Mouse (Mus musculus): ENCODE data around the gene Ang. TPM values are rescaled to one million over a fixed set of nuclear protein-coding genes. Genes with fewer than 3 reads are reported as not detected.
A peak's percentile ranks its signal among the peaks of the same experiment; 100 is the strongest.

The Ang gene
- polyA plus RNA-seq, 1 experiment: 7.2 TPM

DNA sequence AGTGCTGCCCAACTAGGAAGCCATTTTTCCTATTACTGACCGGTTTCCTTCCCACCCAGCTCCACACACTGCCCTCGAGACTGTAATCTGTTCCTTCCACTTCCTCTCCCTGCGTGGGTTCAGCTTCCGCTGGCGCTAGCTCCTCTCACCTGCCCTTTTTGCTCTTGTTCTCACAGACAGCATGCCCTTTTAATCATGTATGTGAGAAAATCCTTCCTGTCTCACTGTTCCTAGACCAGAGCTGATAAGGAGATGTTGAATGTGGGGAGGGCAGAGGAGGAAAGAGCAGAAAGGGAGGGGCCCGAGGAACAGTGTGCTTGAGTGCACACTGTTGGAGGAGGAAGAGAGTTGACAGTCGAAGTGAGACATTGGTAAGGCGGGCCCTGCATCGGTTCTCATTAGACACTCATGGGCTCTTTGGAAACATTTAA is 33.5 kb upstream of the Ang start, which contains the start of gene Rnase12:
Gene Rnase12, minus strand, starts transcription at position 261 of the 431 bp plus-strand sequence.
- Histone ChIP-seq H3K4me3 (replicated peaks; ENCODE audit: control insufficient read depth, low read depth, low read length) (peak within 1 kb of the TSS; percentile 30), H3K27ac (ENCODE audit: control insufficient read depth, insufficient read depth, low read depth, low read length, poor library complexity) (peak within 1 kb of the TSS; percentile 7; the same call in 1 of the 2 replicates), H3K4me1 (ENCODE audit: control insufficient read depth, insufficient read depth, low read length) (peaks cover 1% of the 10 kb centered on the region; the same call in 1 of the 2 replicates)
- TF ChIP-seq POLR2A (IDR thresholded peaks at IDR 0.05; ENCODE audit: borderline replicate concordance, control insufficient read depth, low read depth, low read length) (no peak), CTCF (IDR thresholded peaks at IDR 0.05; ENCODE audit: control insufficient read depth, insufficient read depth, low read length) (no peak)
- WGBS: 3% methylated on average over 9 of the region's 9 CpGs

DNA sequence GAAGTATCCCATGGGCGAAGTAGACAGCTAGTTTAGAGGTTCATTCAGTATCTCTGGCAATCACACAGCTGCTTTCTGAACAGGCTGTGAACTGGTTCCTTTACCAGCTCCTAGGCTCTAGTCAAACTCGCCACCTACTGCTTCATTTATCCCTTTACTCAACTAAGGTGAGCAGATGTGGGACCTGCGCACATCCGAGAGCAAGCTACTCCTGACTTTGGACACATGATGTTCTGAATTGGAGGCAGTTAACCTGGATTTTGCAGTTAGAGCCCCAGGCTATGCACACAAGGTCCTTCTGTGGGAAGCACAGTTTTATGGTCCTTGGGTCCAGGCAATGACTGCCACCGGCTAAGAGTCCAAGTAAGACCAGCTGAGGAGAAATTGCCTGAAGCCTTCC is 30.2 kb upstream of the Ang start:
- 86% methylated on average over 5 of the region's 5 CpGs for WGBS
- TF ChIP-seq CTCF (IDR thresholded peaks at IDR 0.05; ENCODE audit: control insufficient read depth, insufficient read depth, low read length) (no peak), POLR2A (IDR thresholded peaks at IDR 0.05; ENCODE audit: borderline replicate concordance, control insufficient read depth, low read depth, low read length) (no peak)
- no peak overlapping the region for H3K4me3 ChIP-seq (replicated peaks; ENCODE audit: control insufficient read depth, low read depth, low read length)
- peaks cover 1% of the 10 kb centered on the region; the same call in 1 of the 2 replicates for H3K4me1 ChIP-seq (ENCODE audit: control insufficient read depth, insufficient read depth, low read length)
- no peak overlapping the region for H3K27ac ChIP-seq (ENCODE audit: control insufficient read depth, insufficient read depth, low read depth, low read length, poor library complexity)

DNA sequence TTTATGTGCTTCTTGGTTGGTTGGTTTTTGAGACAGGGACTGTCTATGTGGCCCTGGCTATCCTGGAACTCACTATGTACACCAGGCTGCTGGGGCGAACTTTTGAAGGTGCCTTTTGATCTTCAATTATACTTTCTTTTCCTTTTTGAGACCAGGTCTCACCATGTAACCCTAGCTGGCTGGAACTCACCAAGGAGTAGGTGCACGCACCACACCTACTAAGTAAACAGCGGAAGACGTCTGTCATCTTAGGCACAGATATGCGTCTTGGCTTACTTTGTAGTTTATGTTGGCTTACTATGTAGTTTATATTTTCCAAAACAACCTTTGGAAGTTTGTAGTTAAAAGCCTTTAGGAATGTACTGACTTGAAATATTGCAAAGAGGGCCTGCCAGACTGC is 22.0 kb upstream of the Ang start:
- Histone ChIP-seq H3K4me1 (ENCODE audit: control insufficient read depth, insufficient read depth, low read length) (no peaks in the 10 kb centered on the region; the same call in 1 of the 2 replicates), H3K4me3 (replicated peaks; ENCODE audit: control insufficient read depth, low read depth, low read length) (no peak overlapping the region), H3K27ac (ENCODE audit: control insufficient read depth, insufficient read depth, low read depth, low read length, poor library complexity) (no peak overlapping the region)
- WGBS: 85% methylated on average over 5 of the region's 5 CpGs
- TF ChIP-seq POLR2A (IDR thresholded peaks at IDR 0.05; ENCODE audit: borderline replicate concordance, control insufficient read depth, low read depth, low read length) (no peak), CTCF (IDR thresholded peaks at IDR 0.05; ENCODE audit: control insufficient read depth, insufficient read depth, low read length) (no peak)

DNA sequence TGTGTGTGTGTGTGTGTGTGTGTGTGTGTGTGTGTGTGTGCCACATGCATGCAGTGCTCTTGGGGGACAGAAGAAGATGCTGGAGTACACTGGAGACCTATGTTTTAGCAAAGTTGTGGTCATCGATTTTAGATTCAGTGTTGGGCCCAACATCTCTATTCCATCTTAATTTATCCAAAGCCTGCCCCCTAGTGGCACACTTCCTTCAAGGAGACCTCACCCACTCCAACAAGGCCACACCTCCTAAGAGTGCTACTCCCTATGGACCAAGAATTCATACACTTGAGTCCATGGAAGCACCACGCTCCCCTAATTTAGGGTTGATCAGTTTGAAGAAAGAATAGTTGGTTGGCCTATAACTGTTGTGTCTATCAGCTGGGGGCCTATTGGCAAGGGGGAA is 21.3 kb upstream of the Ang start:
- WGBS: 67% methylated on average over 2 of the region's 2 CpGs
- Histone ChIP-seq H3K27ac (ENCODE audit: control insufficient read depth, insufficient read depth, low read depth, low read length, poor library complexity) (no peak overlapping the region), H3K4me1 (ENCODE audit: control insufficient read depth, insufficient read depth, low read length) (no peaks in the 10 kb centered on the region; the same call in 1 of the 2 replicates), H3K4me3 (replicated peaks; ENCODE audit: control insufficient read depth, low read depth, low read length) (no peak overlapping the region)
- peak; percentile 44; the same call in 1 of the 2 replicates for TF ChIP-seq CTCF (IDR thresholded peaks at IDR 0.05; ENCODE audit: control insufficient read depth, insufficient read depth, low read length)
- no peak for TF ChIP-seq POLR2A (IDR thresholded peaks at IDR 0.05; ENCODE audit: borderline replicate concordance, control insufficient read depth, low read depth, low read length)

DNA sequence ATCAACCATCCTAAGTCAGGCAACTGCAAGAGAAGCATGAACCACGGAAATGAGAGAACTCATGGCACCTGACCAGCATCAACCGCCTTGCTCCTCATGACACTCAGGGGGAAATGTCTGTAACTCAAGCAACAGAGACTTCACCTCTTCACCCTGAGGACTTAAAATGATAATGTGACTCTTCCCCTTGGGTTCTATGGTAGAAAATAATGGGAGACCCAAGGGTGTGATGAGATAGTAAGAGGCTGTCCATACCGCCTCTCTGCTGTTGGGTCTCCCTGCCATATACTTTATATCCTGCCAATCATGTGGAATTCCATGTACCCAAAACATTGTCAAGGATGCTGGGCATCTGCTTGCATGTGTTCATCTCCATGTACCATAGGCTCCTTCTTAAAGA is 16.6 kb upstream of the Ang start, which contains the start of gene Olfr750:
Gene Olfr750, minus strand, starts transcription at position 101 of the 400 bp plus-strand sequence.
- H3K4me1 ChIP-seq (ENCODE audit: control insufficient read depth, insufficient read depth, low read length): no peaks in the 10 kb centered on the region; the same call in 1 of the 2 replicates
- 77% methylated on average over 3 of the region's 3 CpGs for WGBS
- TF ChIP-seq CTCF (IDR thresholded peaks at IDR 0.05; ENCODE audit: control insufficient read depth, insufficient read depth, low read length): no peak
- TF ChIP-seq POLR2A (IDR thresholded peaks at IDR 0.05; ENCODE audit: borderline replicate concordance, control insufficient read depth, low read depth, low read length): no peak
- H3K27ac ChIP-seq (ENCODE audit: control insufficient read depth, insufficient read depth, low read depth, low read length, poor library complexity): no peak within 1 kb of the TSS
- no peak within 1 kb of the TSS for H3K4me3 ChIP-seq (replicated peaks; ENCODE audit: control insufficient read depth, low read depth, low read length)

DNA sequence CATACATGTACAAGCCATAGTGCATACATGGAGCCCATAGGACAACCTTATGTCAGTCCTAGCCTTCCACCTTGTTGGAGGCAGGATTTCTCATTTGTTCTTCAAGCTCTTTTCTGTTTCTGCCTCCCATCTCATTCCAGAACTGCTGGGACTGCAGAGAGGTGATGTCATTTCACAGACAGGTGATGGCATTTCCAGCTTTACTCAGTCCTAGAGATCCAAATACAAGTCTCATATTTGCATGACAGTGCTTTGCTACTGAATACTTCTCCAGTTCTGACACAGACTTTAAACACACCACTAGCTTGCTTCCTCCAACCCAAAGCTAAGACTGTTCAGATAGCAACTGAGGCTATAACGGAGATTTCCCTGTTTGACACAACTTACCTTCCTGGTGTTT is 11.8 kb upstream of the Ang start:
- 73% methylated on average over 1 of the region's 1 CpGs for WGBS
- TF ChIP-seq POLR2A (IDR thresholded peaks at IDR 0.05; ENCODE audit: borderline replicate concordance, control insufficient read depth, low read depth, low read length) (no peak), CTCF (IDR thresholded peaks at IDR 0.05; ENCODE audit: control insufficient read depth, insufficient read depth, low read length) (no peak)
- H3K27ac ChIP-seq (ENCODE audit: control insufficient read depth, insufficient read depth, low read depth, low read length, poor library complexity): no peak overlapping the region
- H3K4me1 ChIP-seq (ENCODE audit: control insufficient read depth, insufficient read depth, low read length): no peaks in the 10 kb centered on the region; the same call in 1 of the 2 replicates
- H3K4me3 ChIP-seq (replicated peaks; ENCODE audit: control insufficient read depth, low read depth, low read length): no peak overlapping the region

DNA sequence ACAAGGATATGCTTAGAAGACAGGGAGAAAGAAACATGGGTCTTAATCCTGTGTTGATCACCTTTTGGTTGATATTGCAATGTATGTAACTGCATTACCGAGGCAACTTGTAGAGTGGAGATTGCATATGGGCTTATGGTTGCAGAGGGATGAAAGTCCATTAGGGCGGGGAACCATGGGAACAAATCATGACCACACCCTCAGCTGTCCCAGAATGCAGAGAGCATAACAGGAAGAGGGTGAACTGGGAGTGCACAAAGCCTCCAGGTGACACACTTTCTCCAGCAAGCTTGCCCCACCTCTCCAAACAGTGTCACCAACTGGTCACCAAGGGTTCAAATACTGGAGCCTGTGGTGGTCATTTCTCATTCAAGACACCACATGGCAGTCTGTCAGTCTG is 9.9 kb upstream of the Ang start:
- WGBS: 77% methylated on average over 2 of the region's 2 CpGs
- H3K4me1 ChIP-seq (ENCODE audit: control insufficient read depth, insufficient read depth, low read length): no peaks in the 10 kb centered on the region
- TF ChIP-seq CTCF (IDR thresholded peaks at IDR 0.05; ENCODE audit: control insufficient read depth, insufficient read depth, low read length) (no peak), POLR2A (IDR thresholded peaks at IDR 0.05; ENCODE audit: borderline replicate concordance, control insufficient read depth, low read depth, low read length) (no peak)
- no peak overlapping the region for H3K27ac ChIP-seq (ENCODE audit: control insufficient read depth, insufficient read depth, low read depth, low read length, poor library complexity)
- no peak overlapping the region for H3K4me3 ChIP-seq (replicated peaks; ENCODE audit: control insufficient read depth, low read depth, low read length)

DNA sequence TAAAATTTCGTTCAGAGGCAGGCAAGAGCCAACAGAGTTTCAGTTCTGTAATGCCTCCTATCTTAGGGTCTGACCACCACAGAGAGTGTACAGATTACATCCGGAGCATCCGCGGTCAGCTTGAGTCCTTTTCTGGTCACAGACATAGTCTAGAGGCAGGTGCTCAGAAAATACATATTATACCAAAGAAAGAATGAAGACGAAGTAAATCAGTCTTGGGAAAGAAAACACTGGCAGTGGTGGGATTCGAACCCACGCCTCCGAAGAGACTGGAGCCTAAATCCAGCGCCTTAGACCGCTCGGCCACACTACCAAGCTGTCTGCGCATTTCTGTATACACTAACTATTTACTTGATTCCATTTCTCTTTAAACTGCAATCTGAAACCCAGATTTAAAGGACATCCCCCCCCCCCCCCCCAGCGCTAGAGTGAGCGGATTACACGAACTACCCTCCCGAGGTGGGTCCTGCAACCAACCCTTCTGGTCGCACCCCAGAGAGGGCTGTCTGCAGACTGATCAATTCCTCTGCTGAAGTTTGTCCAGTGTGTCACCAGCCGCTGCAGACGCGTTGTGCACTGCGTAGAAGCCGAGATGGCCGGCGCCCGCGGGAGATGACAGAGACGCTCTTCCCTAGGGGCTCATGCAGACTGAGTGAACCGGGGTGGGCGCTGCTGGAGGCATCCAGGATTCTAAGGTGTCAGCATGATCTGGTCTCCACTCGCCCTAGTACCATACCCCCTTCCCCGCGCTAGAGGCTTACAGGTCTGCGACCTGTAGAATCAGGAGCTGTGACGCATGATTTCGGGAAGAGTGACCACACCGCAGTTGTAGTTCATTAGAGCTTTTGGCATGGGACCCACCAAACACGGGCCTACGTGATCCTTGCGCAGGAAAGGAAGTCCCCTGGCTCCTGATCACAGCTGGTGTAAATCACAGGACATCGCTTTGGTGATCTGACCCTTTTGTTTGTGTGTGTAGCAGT is 8.1 kb upstream of the Ang start:
- no peak for TF ChIP-seq CTCF (IDR thresholded peaks at IDR 0.05; ENCODE audit: control insufficient read depth, insufficient read depth, low read length)
- no peak for TF ChIP-seq POLR2A (IDR thresholded peaks at IDR 0.05; ENCODE audit: borderline replicate concordance, control insufficient read depth, low read depth, low read length)
- WGBS: 2% methylated on average over 40 of the region's 40 CpGs
- Histone ChIP-seq H3K4me3 (replicated peaks; ENCODE audit: control insufficient read depth, low read depth, low read length) (peak overlapping the region; percentile 49), H3K4me1 (ENCODE audit: control insufficient read depth, insufficient read depth, low read length) (no peaks in the 10 kb centered on the region), H3K27ac (ENCODE audit: control insufficient read depth, insufficient read depth, low read depth, low read length, poor library complexity) (no peak overlapping the region)
